Mouse (Mus musculus) heart, adult 2 months (tissue): ENCODE data around the gene Cacna1a. TPM values are rescaled to one million over a fixed set of nuclear protein-coding genes. Genes with fewer than 3 reads are reported as not detected.

ENCODE experiments used
- DNase-seq, 2 experiments: peaks; one replicate each; pipeline ENCODE4 v3.0.0; 2021
- H3K27ac ChIP-seq: fragments of 200-600 bp; 2 replicates; pipeline ENCODE4 v1.8.1; 2022
- H3K27me3 ChIP-seq: fragments of 200-500 bp; 2 replicates; pipeline ENCODE4 v1.6.1; 2012; ENCODE audit warnings: mild to moderate bottlenecking, low read length, inconsistent platforms, mixed read lengths; ENCODE audit not compliant: control insufficient read depth, insufficient read depth
- H3K36me3 ChIP-seq: fragments of 200-500 bp; 2 replicates; pipeline ENCODE4 v1.6.1; 2012; ENCODE audit warnings: low read length, inconsistent platforms; ENCODE audit not compliant: control insufficient read depth, insufficient read depth
- H3K4me1 ChIP-seq: fragments of 200-500 bp; 2 replicates; pipeline ENCODE4 v1.6.1; 2011; ENCODE audit warnings: low read length; ENCODE audit not compliant: control insufficient read depth, insufficient read depth
- H3K4me3 ChIP-seq: fragments of 200-600 bp; 2 replicates; pipeline ENCODE4 v1.8.1; 2022
- H3K79me2 ChIP-seq: fragments of 200-500 bp; replicated peaks from 2 replicates; pipeline ENCODE4 v1.6.1; 2012; ENCODE audit warnings: mild to moderate bottlenecking, inconsistent platforms, low read length, moderate library complexity, mixed read lengths; ENCODE audit not compliant: control insufficient read depth, insufficient read depth
- H3K9ac ChIP-seq: fragments of 200-500 bp; 2 replicates; pipeline ENCODE4 v1.6.1; 2012; ENCODE audit warnings: low read depth, mild to moderate bottlenecking, control low read depth, inconsistent platforms, low read length, mixed read lengths
- CTCF ChIP-seq: fragments of 200-600 bp; IDR thresholded peaks from 2 replicates; pipeline ENCODE4 v1.8.1; 2022; ENCODE audit warnings: antibody characterized with exemption, mild to moderate bottlenecking, moderate library complexity
- EP300 ChIP-seq: fragments of 200-500 bp; IDR thresholded peaks from 2 replicates; pipeline ENCODE4 v1.6.1; 2011; ENCODE audit warnings: low read depth, low read length, control low read depth; ENCODE audit not compliant: insufficient read depth
- POLR2A ChIP-seq: fragments of 200-500 bp; IDR thresholded peaks from 2 replicates; pipeline ENCODE4 v1.6.1; 2011; ENCODE audit warnings: mild to moderate bottlenecking, low read depth, low read length, control low read depth; ENCODE audit not compliant: insufficient read depth
- WGBS: fragments of 180-500 bp; shearing (Covaris S2); methylation state at CpG from one replicate; pipeline ENCODE4 v1.1.7; 2018; 5-methylcytosine and 5-hydroxymethylcytosine counted together
- intact Hi-C: fragments of 180-260 bp; cut with DNase I; formaldehyde crosslinking; loops from one replicate; pipeline ENCODE4 v1.15.1; 2025
- polyA plus RNA-seq: library from polyadenylated mRNA; depleted of rRNA; stranded (reverse); fragments of >200 nt; gene quantifications from 2 replicates; pipeline ENCODE4 v1.2.3, GENCODE M21; 2012
- total RNA-seq, 2 experiments: library from RNA; stranded (reverse); gene quantifications; 2 replicates each; pipeline ENCODE4 v1.2.3; 2021

Gene Cacna1a
- total and polyA plus RNA-seq, 3 experiments = 2.5 to 4.4 (median 2.7) TPM

DNA sequence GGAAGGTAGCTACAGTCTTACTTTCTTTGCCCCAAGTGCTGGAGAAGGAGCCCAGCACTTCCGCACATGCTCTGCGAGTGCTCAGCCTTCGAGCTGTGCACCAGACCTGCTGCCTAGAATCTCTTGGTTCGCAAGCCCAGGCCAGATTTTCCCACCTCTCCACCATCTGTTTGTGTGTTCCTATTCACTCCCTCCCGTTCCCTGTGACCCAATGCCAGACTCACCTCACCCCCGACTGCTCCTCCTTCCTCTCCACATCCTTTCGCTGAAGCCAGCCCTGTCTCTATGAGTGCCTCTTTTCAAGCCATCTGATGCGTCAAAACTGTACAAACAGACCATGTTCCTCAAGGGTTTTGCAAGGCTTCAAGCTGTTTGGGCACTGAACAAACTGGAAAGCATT lies 38.3 kb downstream of the Cacna1a start:
- no peaks in the 10 kb centered on the region for H3K79me2 ChIP-seq
- no peak for DNase-seq
- no peaks in the 10 kb centered on the region for H3K36me3 ChIP-seq
- WGBS = 86% methylated on average over 8 of the region's 8 CpGs
- no peak for TF ChIP-seq POLR2A
- H3K9ac ChIP-seq = no peak overlapping the region
- H3K4me3 ChIP-seq = no peak overlapping the region
- no peak overlapping the region for H3K27ac ChIP-seq
- H3K4me1 ChIP-seq = no peaks in the 10 kb centered on the region
- intact Hi-C loops = no loop called here
- no peaks in the 10 kb centered on the region; the same call in 1 of the 2 replicates for H3K27me3 ChIP-seq

GRCm38 (mm10) chr8:84428034-84428433 lies 39.8 kb downstream of the Cacna1a start:
- Histone ChIP-seq H3K4me3 (no peak overlapping the region), H3K27me3 (no peaks in the 10 kb centered on the region; the same call in 1 of the 2 replicates), H3K9ac (no peak overlapping the region), H3K4me1 (no peaks in the 10 kb centered on the region), H3K36me3 (no peaks in the 10 kb centered on the region), H3K79me2 (no peaks in the 10 kb centered on the region), H3K27ac (no peak overlapping the region)
- DNase-seq = no peak
- TF ChIP-seq EP300 (no peak), POLR2A (no peak), CTCF (no peak)
- intact Hi-C loops = no loop called here
- WGBS = 65% methylated on average over 5 of the region's 5 CpGs

GRCm38 (mm10) chr8:84429014-84429413 lies 40.8 kb downstream of the Cacna1a start:
- Histone ChIP-seq H3K4me3 (no peak overlapping the region), H3K27ac (no peak overlapping the region), H3K79me2 (no peaks in the 10 kb centered on the region), H3K27me3 (no peaks in the 10 kb centered on the region; the same call in 1 of the 2 replicates), H3K9ac (no peak overlapping the region), H3K36me3 (no peaks in the 10 kb centered on the region), H3K4me1 (no peaks in the 10 kb centered on the region)
- 34% methylated on average over 4 of the region's 4 CpGs for WGBS
- intact Hi-C loops = no loop called here
- TF ChIP-seq CTCF = no peak
- no peak for TF ChIP-seq POLR2A
- TF ChIP-seq EP300 = no peak
- no peak for DNase-seq

DNA sequence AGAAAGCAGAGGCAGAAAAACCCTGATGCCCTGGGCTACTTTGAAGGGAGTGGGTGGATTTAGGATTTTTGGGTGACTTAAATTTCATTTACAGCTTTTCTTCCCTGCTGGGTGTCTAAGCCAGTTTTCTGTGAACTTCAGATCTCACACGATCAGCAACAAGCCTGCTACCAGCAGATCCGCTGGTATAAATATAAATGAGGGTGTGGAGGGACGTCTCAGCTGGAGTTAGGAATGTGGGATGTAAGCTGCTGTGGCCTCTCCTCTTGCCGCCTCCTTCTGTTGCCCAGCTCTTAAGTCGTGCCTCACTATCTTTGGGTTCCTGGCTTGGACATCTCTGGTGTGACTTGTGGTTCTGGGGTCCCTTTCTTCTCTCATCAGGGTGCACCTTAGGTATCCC lies 41.3 kb downstream of the Cacna1a start:
- H3K4me1 ChIP-seq = no peaks in the 10 kb centered on the region
- no peaks in the 10 kb centered on the region; the same call in 1 of the 2 replicates for H3K27me3 ChIP-seq
- H3K36me3 ChIP-seq = no peaks in the 10 kb centered on the region
- 20% methylated on average over 5 of the region's 5 CpGs for WGBS
- H3K79me2 ChIP-seq = no peaks in the 10 kb centered on the region
- H3K9ac ChIP-seq = no peak overlapping the region
- no peak overlapping the region for H3K4me3 ChIP-seq
- no peak for DNase-seq
- no peak overlapping the region for H3K27ac ChIP-seq
- intact Hi-C loops = no loop called here
- TF ChIP-seq POLR2A = no peak
- TF ChIP-seq EP300 = no peak
- TF ChIP-seq CTCF = no peak

GRCm38 (mm10) chr8:84435370-84435769 lies 47.1 kb downstream of the Cacna1a start:
- Histone ChIP-seq H3K36me3 (no peaks in the 10 kb centered on the region), H3K4me1 (no peaks in the 10 kb centered on the region), H3K4me3 (no peak overlapping the region), H3K79me2 (no peaks in the 10 kb centered on the region), H3K27ac (no peak overlapping the region), H3K9ac (no peak overlapping the region), H3K27me3 (no peaks in the 10 kb centered on the region; the same call in 1 of the 2 replicates)
- intact Hi-C loops = no loop called here
- no peak for TF ChIP-seq EP300
- TF ChIP-seq POLR2A = no peak
- TF ChIP-seq CTCF = no peak
- no peak for DNase-seq
- whole genome bisulfite sequencing = 75% methylated on average over 10 of the region's 10 CpGs

- H3K4me1 ChIP-seq = no peaks in the 10 kb centered on the region
- 88% methylated on average over 7 of the region's 7 CpGs for WGBS
- TF ChIP-seq POLR2A (no peak), EP300 (no peak), CTCF (no peak)
- H3K27ac ChIP-seq = no peak overlapping the region
- no peaks in the 10 kb centered on the region for H3K36me3 ChIP-seq
- no peak overlapping the region for H3K9ac ChIP-seq
- no peak for DNase-seq
- no peaks in the 10 kb centered on the region for H3K79me2 ChIP-seq
- intact Hi-C loops = no loop called here
- no peaks in the 10 kb centered on the region for H3K27me3 ChIP-seq
- H3K4me3 ChIP-seq = no peak overlapping the region
Observed at GRCm38 (mm10) chr8:84439813-84440212, 51.6 kb downstream of the Cacna1a start.

DNA sequence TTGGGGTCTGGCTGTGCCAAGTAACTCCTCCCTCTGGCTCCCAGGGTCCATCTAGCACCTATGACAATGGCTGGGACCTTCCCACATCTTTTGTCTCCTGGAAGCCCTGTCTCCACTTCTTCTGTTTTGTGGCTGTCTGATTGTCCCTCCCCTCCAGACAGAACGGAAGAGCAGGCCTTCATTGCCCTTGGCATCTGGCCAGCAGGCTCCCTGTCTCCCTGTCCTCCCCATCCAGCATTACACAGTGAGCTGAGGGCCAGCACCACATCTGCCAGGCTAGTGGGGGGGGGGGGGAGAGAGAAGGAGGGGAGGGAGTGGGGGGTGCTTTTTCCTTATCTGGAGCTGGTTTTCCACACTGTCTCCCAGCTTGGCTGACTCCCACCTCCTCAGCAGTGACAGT lies 53.8 kb downstream of the Cacna1a start:
- Histone ChIP-seq H3K4me3 (no peak overlapping the region), H3K27ac (no peak overlapping the region), H3K9ac (no peak overlapping the region), H3K79me2 (no peaks in the 10 kb centered on the region), H3K27me3 (no peaks in the 10 kb centered on the region), H3K36me3 (no peaks in the 10 kb centered on the region), H3K4me1 (no peaks in the 10 kb centered on the region)
- WGBS = 9% methylated on average over 1 of the region's 1 CpGs
- no peak for DNase-seq
- TF ChIP-seq EP300 (no peak), POLR2A (no peak), CTCF (no peak)
- intact Hi-C loops = no loop called here
